Mouse (Mus musculus) adrenal gland, postnatal 4 days (tissue): ENCODE data around the gene Aldh16a1. TPM values are rescaled to one million over a fixed set of nuclear protein-coding genes. Genes with fewer than 3 reads are reported as not detected.
A peak's percentile ranks its signal among the peaks of the same experiment; 100 is the strongest.

ENCODE experiments used
- DNase-seq, 2 experiments: peaks; one replicate each; pipeline ENCODE4 v3.0.0; 2021 to 2022; ENCODE audit warnings: low spot score in 2 of 2, mixed read lengths in 2 of 2
- long read RNA-seq, 2 experiments: library from polyadenylated mRNA; stranded (forward); transcript quantifications; one replicate each; pipeline ENCODE4 v2.0.0; 2021
- total RNA-seq, 2 experiments: library from RNA; stranded (reverse); gene quantifications; 2 replicates each; pipeline ENCODE4 v1.2.3; 2021

The Aldh16a1 gene
- total RNA-seq, result 10 to 100 TPM; 76.4 to 90.1 TPM
- long read RNA-seq, experiment 1, transcript Aldh16a1-206 (17 exons, 3,537 nt), result major isoform, 29 of 50 reads
- long read RNA-seq, experiment 1, partial matches to known transcripts, result 14 of 50 reads
- long read RNA-seq, experiment 1, other reads (novel, unspliced or antisense), result 7 of 50 reads
- long read RNA-seq, experiment 2, full-length matches to known transcripts, result 73 of 124 reads
- long read RNA-seq, experiment 2, partial matches to known transcripts, result 33 of 124 reads
- long read RNA-seq, experiment 2, other reads (novel, unspliced or antisense), result 18 of 124 reads

DNA sequence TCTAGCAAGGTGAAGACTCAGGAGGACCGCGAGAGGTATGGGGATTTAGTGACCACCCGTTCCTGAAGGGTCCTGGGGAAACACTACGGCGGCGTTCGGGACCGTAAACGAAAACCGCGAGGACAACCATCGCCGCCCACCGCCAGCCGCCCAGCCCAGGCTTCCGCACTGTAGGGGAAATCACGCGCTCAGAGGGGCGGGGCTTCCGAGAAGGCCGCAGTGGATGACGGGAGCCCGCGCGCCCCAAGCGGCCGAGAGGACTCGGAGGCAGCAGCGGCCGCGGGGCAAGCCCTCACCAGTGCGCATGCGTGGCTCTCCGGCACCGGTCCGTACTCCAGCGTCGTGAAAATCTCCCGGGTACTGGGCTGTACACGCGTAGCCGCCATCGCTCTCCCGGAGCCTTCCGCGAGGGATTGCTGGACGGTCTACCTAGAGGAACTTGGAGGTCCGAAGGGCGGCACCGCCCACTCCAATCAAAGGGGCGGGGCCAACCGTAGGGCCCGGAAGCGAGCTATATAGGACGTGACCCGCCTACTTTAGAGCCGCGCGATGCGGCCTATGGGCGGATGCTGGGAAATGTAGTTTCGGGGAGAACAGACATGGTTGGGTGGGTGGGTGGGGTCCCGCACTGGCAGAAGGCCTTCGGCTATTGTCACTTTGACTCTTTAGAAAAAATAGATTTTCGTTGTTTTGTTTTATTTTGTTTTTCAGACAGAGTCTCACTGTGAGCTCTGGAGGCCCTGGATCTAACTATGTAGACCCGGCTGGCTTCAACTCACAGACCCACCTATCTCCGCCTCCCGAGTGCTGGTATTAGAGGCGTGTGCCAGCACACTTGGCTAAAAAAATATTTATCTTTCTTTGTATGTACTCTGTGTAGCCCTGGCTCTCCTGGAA is at the start of gene Aldh16a1, which contains the start of gene Pih1d1:
Aldh16a1 (minus strand) TSS at position 489 of the 897 bp plus-strand sequence.
Pih1d1 (plus strand) TSS at position 208 of the 897 bp plus-strand sequence.
- DNase-seq, result peak; percentile 95

DNA sequence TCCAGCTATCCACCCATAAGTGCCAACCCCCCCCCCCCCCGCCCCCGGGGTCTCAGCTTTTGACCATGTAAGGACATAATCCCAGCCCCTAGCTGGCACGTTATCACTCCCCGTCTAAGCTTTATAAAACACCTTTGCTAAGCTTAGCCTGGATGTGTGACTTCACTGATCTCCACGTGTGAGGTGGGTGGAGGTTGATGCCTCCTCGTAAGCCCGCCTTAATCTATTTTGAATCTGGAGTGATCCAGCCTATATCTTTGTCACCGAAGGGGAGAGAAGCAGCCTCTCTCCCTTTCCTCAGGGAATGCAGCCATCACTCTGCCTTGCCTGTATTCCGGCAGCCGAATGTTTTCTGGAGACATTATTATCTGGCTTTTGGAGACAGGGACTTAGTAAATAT is 48.3 kb upstream of the Aldh16a1 start:
- no peak for DNase-seq

DNA sequence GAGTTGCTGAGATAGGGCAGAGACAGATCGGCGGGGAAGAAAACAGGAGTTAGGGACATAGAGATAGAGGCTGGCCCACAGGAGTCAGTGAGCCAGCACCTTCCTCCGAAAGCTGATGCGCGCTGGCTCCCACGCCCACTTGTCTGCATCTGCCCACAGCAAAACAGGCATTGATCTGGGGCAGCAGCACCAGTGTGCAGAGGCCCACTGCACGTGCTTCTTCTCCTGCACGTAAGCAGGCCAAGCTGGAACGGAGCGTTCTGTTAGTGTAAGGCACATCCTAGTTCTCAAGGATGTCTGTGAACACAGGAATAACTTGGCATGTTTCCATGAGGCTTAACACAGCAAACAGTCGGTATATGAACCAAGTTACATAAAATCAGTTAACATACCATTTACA is 44.6 kb upstream of the Aldh16a1 start:
- DNase-seq, result no peak

DNA sequence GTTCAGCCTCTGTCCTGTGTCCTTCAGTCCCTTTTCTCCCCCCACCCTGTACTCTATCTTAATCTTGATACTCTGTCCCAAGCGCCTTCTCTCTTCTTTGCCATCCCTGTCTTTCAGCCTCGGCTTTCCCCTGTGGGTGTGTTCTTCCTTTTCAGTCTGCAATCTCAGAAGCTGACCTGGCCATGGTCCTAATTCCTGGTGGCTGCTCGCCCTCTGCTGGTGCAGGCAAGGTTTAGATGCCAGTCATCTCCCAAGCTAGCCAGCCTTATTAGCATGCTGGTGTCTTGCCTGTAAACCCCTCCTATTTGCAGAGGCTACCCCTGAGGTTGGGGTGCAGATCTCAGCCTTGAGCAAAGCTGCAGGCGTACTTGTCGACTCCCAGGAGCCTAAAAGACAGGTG is 44.1 kb upstream of the Aldh16a1 start:
- DNase-seq, result peak in 1 of 2 experiments; percentile 62

DNA sequence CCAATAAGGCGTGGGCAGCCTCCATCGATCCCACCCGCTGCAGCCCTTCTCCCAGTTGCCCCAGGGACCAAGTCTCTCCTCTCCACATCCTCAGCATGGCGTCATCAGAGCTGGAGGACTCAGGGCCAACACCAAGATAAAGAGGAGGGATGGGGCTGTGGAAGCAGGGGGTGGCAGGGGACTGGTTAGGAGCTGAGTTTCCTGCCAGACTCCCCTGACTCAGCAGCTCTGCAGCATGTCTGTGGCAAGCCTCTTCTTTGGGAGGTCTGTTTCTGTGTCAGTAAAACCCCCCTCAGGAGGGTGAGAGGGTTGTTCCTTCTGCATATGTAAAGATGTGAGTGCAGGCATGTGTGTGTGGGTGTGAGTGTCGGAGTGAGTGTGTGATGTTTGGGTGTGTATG is 42.6 kb upstream of the Aldh16a1 start:
- DNase-seq, result no peak

DNA sequence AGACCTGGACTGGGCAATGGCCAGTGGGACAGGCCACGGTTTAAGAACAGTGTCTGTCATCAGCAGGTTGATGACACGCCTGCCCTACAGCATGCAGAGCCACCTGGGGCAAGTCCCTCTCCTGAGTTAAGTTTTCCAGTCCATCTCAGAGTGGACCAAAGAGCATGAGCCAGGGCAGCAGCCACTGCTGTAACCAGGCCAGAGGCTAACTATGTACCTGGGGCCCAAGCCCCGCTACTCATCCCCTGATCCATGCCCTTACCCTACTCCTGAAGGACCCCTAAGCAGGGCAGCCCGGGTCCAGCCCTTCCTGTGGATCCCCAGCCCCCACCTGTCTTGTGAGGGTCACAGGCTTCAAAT is 41.8 kb upstream of the Aldh16a1 start:
- DNase-seq, result no peak

DNA sequence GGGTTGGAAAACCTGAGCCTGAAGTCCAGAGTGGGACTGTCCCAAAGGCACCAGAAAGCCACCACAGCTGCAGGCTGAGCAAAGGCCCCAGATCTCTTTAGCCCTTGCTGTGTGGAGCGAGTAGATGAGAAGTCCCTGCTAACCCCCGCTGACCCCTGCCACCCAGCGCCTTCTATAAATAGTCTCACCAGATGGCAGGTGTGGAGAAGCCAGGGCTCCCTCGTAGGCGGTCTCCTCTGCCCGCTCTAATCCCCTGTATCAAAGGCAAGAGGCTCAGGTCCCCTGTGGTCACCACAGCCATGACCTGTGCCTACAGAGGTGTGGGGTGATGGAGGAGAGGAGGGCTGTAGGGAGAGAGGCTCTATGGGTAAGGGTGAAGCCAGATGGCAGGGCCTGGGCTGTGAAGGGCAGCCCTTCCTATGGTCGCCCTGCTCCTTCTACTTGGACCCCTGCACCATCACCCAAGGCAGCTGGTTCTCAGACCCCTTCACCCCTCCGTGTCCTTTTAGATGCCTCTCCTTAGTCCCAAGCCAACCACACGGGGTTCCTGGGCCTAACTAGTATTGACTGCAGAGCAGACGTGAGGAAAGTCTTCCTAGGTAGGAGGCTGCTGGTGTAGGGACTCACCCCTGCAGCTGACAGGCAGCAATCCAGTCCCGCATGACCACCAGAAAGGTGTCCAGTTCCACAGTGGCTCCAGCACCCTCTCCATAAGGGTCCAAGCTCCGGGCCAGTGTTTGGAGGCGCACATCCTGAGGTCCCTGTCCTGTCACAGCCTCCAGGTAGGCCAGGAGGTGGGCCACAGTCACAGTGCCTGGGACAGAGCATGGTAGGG is 41.2 kb upstream of the Aldh16a1 start:
- no peak for DNase-seq

DNA sequence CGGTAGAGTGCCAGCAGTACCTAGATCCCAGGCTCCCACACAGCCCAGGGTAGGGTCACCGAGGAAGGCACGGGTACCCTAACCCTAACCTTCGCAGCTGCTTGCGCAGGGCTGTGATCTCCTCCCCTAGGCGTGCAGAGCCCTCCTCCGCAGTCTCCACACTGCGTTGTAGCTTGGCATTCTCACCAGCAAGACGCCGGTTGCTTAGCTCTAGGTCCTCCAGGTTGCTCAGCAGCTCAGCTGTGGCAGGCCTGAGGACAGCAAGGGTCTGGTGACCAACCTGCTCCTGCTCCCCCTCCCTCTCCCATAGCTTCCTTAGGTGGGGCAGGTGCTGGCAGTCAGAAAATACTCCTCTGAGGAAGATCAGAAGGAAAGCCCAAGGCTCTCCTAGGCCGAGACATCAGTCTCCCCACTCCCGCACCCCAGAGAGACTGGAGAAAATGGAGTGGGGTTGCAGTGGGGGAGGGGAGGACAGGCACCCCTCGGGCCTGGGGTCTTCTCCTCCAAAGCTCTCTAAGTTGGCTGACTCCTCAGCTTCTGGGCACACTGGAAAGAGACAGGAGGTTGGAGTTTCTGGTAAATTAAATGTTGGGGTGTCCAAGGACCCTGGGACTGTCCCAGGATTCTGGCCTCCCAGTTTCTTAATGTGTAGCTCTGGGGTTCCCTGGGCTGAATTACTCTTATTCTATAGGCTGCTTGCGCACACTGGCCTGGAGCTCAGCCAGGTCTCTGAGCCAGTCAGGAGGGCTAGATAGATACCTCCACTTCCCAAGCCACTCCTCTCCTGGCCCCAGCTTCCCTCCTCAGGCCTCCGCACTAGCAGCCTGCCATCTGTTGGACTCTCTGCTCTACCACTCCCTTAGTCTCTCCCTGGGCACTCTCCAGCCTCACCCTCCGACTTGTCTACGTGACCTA is 39.7 kb upstream of the Aldh16a1 start:
- no peak for DNase-seq

DNA sequence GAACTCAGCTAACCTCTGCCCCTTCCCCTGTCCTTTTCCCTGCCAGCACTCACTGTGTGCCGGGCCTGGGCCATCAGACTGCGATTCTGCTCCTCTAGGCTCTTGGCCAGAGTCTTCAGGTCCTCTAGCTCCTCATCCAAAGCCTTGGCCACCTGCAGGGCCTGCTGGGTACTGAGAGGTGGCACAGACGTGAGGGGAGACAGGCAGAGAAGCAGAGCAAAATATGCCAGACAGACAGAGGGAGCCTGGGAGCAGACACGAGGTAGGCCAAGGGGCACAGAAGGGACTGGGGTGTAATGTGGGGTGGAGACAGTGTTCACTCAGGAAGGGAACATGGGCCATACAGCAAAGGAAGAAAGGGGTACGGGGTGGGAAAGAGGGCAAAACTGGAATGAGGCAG is 39.0 kb upstream of the Aldh16a1 start:
- no peak for DNase-seq

DNA sequence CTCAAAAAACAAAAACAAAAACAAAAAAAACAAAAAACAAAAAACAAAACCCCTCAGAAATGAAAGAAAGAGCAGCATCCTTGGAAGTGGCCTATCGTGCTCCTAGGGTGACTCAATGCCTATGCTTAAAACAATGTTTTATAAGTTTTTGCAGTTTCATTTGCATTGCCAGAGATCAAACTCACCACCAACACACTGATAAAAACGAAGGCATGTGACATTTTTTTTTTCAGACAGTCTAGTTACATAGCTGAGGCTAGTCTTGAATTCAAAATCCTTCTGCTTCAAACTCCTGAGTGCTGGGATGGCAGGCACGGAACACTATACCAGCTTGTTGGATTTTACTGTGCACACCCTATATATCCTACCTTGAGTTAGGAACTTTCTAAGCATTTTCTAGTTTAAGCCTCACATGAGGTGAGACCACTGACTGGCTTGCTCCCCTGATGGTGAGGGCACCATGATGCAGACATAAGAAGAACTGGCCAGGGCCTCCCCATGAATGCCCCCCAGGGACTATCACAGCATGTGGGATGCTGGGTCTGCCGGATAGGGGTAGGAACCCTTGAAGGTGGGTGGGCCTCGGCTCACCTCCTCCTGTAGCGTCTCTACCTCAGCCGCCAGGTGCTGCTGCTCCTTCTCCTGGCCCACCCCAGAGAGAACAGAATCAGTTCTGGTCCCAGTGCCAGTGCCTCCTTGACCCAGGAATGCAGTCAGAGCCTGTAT is 38.4 kb upstream of the Aldh16a1 start:
- DNase-seq, result no peak

DNA sequence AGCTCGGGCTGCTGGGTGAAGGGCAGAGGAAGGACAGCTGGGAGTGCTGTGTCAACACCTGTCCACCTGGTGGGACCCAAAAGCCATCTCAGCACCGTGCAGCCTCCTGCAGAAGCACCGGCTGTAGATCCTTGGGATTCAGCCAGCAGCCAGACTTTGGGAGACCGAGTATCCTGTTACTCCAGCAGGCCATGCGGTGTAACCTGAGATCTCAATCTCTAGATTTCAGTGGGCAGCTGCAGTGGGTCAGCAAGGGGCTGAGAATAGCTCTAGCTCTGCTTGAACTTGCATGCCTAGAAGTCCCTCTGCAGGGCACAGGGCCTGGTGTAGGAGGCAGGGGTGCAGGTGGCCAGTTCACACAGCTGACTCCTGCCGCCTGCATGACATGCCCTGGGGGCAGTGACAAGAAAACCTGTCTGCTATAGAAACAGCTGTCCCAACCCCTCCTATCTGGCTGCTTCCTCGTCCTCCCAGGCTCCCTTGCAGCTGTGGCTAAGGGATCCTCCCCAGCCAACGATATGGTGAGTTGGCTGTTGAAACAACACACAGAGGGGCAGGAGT is 37.5 kb upstream of the Aldh16a1 start:
- DNase-seq, result no peak

DNA sequence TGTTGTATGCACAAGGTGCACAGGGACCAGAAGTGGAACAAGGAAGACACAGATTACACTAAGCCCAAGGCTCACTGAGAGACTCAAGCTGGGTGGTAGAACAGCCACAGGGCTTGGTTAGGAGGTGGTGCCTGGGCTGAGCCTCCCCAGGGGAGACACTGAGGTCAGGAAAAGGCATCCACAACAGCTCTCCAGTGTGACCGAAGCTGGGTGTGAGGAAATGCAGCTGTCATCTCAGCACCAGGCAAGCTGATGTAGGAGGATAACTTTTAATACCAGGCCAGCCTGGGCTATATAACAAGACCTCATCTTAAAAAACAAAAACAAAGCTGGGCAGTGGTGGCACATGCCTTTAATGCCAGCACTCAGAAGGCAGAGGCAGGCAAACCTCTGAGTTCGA is 36.8 kb upstream of the Aldh16a1 start:
- DNase-seq, result no peak

DNA sequence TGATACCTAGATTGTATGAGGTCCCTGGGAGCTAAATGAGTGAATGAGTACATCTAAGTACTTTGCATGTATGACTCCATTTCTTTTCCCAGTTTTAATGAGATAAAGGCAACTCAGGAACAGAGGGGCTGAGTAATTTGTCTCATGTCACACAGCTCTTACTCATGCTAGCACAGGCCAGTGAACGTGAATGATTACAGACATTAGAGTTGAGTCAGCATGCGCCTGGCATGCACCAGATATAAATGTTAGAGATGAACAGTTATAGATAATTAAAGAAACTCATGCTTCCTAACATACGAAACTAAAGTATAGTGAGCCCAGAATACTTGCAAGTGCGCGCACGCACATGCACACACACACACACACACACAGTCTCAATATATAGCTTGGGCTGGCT is 35.8 kb upstream of the Aldh16a1 start:
- no peak for DNase-seq

DNA sequence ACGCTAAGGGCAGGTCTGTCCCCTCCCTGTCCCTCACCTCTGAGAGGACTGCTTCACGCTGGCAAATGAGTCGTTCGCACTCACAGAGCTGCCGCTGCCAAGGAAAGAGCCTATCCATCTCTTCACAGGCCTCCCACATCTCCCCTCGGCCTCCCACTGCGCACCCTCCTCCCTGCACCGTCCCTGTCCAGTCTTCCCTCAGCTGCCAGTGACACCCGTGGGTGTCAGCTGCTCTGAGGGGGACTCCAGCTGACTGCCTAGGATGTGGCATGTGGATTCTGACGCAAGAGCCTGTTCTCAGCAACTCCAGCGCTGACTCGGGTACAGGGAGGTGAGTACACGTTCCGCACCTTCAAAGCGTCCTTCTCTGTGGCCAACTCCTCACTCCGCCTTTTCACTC is 35.2 kb upstream of the Aldh16a1 start:
- DNase-seq, result no peak

DNA sequence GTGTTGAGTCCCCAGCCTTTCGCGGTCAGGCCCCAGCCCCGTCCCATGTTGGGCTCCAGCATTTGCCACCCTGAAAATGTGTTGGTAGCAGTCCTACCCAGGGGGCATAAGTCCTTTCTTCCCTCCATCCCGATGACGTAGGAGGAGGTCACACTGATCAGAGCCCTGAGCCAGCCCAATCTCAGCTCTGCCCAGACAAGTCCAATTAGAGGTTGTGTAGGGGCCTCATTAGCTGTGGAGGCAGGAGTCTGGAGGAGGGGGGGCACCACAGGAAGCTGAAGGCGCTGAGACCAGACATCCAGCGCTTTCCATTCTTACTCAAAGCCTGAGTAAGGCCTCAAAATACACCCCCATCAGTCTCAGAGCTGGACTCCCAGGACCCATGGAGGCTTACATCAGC is 31.5 kb upstream of the Aldh16a1 start:
- no peak for DNase-seq

DNA sequence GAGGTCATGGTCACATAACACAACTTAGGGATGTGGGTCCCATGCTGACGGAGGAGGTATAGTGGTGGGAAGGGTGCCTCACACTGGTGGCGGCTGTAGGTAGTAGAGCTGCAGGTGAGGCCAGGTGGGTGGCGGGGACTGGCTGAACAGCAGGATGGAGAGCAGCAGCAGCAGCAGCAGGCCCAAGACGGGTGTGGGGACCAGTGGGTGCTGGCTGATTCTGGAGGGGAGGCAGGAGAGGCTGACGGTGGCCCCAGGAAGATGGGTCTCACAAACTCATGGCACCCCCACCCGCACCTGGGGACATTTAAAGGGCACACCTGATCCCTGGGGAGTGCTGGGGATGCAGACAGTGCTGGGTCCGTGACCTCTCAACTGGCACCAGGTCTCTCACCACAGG is 29.3 kb upstream of the Aldh16a1 start:
- no peak for DNase-seq

DNA sequence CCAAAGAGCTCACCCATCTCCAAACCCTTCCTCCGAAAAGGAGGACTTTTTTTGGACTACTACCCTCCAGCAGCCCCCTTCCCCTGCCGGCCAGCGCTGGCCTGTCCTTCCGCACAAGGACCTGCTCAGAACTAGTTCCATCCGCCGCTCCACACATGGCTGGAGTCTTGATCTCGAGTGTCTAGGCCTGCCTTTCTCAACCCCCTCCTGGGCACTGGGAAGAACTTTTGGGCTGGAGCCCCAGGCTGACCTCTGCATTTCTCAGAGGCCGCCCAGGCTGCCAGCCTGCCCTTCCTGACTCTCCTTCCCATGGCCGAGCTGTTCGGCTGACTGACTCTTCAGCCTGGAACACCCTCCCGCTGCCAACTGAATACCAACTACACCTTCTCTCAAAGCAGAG is 28.2 kb upstream of the Aldh16a1 start:
- no peak for DNase-seq

DNA sequence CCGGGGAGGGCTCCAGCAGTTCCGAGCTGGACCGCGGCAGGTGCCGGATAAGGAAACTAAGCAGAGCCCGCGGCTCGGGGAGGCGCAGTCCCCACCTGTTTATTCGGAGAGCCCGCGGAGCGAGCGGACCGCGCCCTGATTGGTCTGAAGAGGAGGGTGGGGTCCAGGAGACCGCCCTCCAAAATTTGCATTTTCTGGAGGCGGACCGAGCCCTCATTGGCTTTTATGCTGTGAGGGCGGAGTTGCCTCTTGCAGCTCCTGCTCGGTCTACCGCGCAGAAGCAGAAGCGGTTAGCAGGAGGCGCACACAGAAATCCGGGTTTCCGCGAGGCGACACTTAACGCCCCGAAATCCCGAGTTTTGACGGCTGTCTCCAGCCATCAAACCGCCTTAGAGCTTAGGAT is 27.8 kb upstream of the Aldh16a1 start:
- DNase-seq, result peak; percentile 64 to 69

DNA sequence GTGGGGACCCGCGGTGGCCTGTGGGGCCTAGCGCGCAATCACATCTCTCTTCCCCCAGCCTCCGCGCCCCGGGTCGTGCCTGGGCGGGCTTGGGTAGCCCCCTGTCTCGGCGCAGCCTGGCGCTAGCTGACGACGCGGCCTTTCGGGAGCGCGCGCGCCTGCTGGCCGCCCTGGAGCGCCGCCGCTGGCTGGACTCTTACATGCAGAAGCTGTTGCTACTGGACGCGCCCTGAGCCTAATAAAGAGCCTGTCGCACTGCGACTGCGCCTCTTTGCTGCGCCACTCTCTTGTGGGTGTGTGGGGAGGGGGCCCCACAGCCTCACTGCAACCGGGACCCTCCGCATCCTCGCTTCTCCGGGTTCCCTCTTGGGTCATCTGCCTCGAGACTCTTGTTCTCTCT is 27.2 kb upstream of the Aldh16a1 start:
- no peak for DNase-seq
